Comparison of ENCODE assay signal across 21 mouse cellular contexts in genomic region chr4:57719370-57719769, GRCm38 (mm10). TPM values are rescaled to one million over a fixed set of nuclear protein-coding genes. Genes with fewer than 3 reads are reported as not detected.
DNase-seq lines count a peak whose midpoint lies in the region; ATAC-seq and TF ChIP-seq lines count a peak whose summit lies in the region.
"Had no signal": no experiment of that assay in that cellular context is flagged by ENCODE, and none has a peak within 500 bp of the region (broad histone marks: within the 10 kb centered on the region; RNA-seq: fewer than 3 reads in every experiment).

No protein-coding gene starts in this region.

- H3K79me2 ChIP-seq in heart, adult 2 months (replicated peaks; ENCODE audit: control insufficient read depth, insufficient read depth, low read length): 0 out of 2 replicates have a peak, but pooled peaks cover 2% of the 10 kb centered on the region
- no peaks in the 10 kb centered on the region for H3K79me2 ChIP-seq in MEL (ENCODE audit: control insufficient read depth, insufficient read depth, low read length, poor library complexity)

- ATAC-seq in liver, postnatal 0 days: no peak
- ATAC-seq in stomach, postnatal 0 days (ENCODE audit: low FRiP score, low TSS enrichment): no peak
- no peak for ATAC-seq in neural tube, embryonic 15.5 days (ENCODE audit: low FRiP score)
- ATAC-seq: CD4-positive, CD25-positive, alpha-beta regulatory T cell, adult 4 months had no signal

- H3K4me2 ChIP-seq in liver, postnatal 0 days (ENCODE audit: low read depth, low read length): no peak overlapping the region
- no peak overlapping the region for H3K4me2 ChIP-seq in stomach, postnatal 0 days (replicated peaks; ENCODE audit: low read depth)
- no peak overlapping the region for H3K4me2 ChIP-seq in neural tube, embryonic 15.5 days
- H3K4me2 ChIP-seq: embryonic facial prominence, embryonic 12.5 days; heart, embryonic 12.5 days; limb, embryonic 12.5 days; liver, embryonic 13.5 days; midbrain, embryonic 11.5 days had no signal

- TF ChIP-seq CTCF in heart, adult 2 months (IDR thresholded peaks at IDR 0.05): peak; percentile 46
- TF ChIP-seq CTCF in liver, postnatal 0 days (IDR thresholded peaks at IDR 0.05; ENCODE audit: low read depth): 0 out of 2 replicates have a peak, but pooled peaks have one; percentile 23
- peak in 2 of 3 experiments; percentile 13 to 41; a peak in 4 of 6 replicates for TF ChIP-seq CTCF in MEL (IDR thresholded peaks at IDR 0.05 in 2 of 3, conservative IDR thresholded peaks at IDR 0.05 in 1 of 3; ENCODE audit: control insufficient read depth in 1 of 3, insufficient read depth in 1 of 3, low read depth in 2 of 3, low read length in 3 of 3, poor library complexity in 1 of 3, severe bottlenecking in 1 of 3)
- TF ChIP-seq CTCF in stomach, postnatal 0 days (IDR thresholded peaks at IDR 0.05; ENCODE audit: low read depth): peak; percentile 25

- no peak for DNase-seq in heart, adult 2 months
- no peak for DNase-seq in heart, embryonic 10.5 days (ENCODE audit: low spot score)
- DNase-seq in liver, postnatal 0 days: no peak
- DNase-seq in liver: no peak
- no peak for DNase-seq in MEL (ENCODE audit: low read depth, low spot score)
- DNase-seq in stomach, postnatal 0 days (ENCODE audit: low spot score): no peak
- no peak for DNase-seq in cerebellum, adult 11 months
- DNase-seq: adrenal gland, adult 2 months; cerebellum, adult 18-20 months; cerebellum, postnatal 25 days; heart, postnatal 10 days; kidney, adult 2 months; kidney, postnatal 10 days; liver, embryonic 13.5 days had no signal

- 94% methylated on average over 1 of the region's 1 CpGs for WGBS in heart, adult 2 months
- WGBS in heart, embryonic 10.5 days: 84% methylated on average over 1 of the region's 1 CpGs
- 70% methylated on average over 1 of the region's 1 CpGs for WGBS in liver, postnatal 0 days (ENCODE audit: insufficient replicate concordance)
- WGBS in stomach, postnatal 0 days: 88% methylated on average over 1 of the region's 1 CpGs
- WGBS in neural tube, embryonic 15.5 days: 91% methylated on average over 1 of the region's 1 CpGs

- no peak overlapping the region for H3K4me3 ChIP-seq in heart, adult 2 months
- no peak overlapping the region for H3K4me3 ChIP-seq in heart, embryonic 10.5 days
- no peak overlapping the region for H3K4me3 ChIP-seq in liver, postnatal 0 days (ENCODE audit: low read depth, low read length)
- H3K4me3 ChIP-seq in MEL (ENCODE audit: control insufficient read depth in 1 of 2, insufficient read depth in 1 of 2, low read depth in 2 of 2, low read length in 2 of 2): no peak overlapping the region
- no peak overlapping the region for H3K4me3 ChIP-seq in stomach, postnatal 0 days (ENCODE audit: low read depth, low read length)
- H3K4me3 ChIP-seq in neural tube, embryonic 15.5 days (replicated peaks): no peak overlapping the region
- H3K4me3 ChIP-seq: embryonic facial prominence, embryonic 12.5 days; heart, embryonic 12.5 days; limb, embryonic 12.5 days; liver, embryonic 13.5 days had no signal

- no peak for TF ChIP-seq RAD21 in MEL (IDR thresholded peaks at IDR 0.05; ENCODE audit: low read depth, low read length)

- no peaks in the 10 kb centered on the region for H3K9me3 ChIP-seq in heart, embryonic 10.5 days
- H3K9me3 ChIP-seq in liver, postnatal 0 days (ENCODE audit: low read length): no peaks in the 10 kb centered on the region
- H3K9me3 ChIP-seq in MEL (replicated peaks; ENCODE audit: insufficient read depth, low read length): no peaks in the 10 kb centered on the region
- no peaks in the 10 kb centered on the region for H3K9me3 ChIP-seq in stomach, postnatal 0 days (ENCODE audit: control insufficient read depth, low read length)
- H3K9me3 ChIP-seq in neural tube, embryonic 15.5 days (replicated peaks): no peaks in the 10 kb centered on the region
- H3K9me3 ChIP-seq: embryonic facial prominence, embryonic 12.5 days; heart, embryonic 12.5 days; limb, embryonic 12.5 days; liver, embryonic 13.5 days had no signal

- no peak for TF ChIP-seq EP300 in heart, adult 2 months (IDR thresholded peaks at IDR 0.05; ENCODE audit: insufficient read depth, low read depth, low read length)
- no peak for TF ChIP-seq EP300 in liver, postnatal 0 days (IDR thresholded peaks at IDR 0.05; ENCODE audit: low read depth)
- no peak for TF ChIP-seq EP300 in MEL (IDR thresholded peaks at IDR 0.05; ENCODE audit: low read depth in 1 of 2, low read length in 2 of 2)
- no peak for TF ChIP-seq EP300 in stomach, postnatal 0 days (optimal IDR thresholded peaks at IDR 0.05)

- H3K36me3 ChIP-seq in heart, adult 2 months (ENCODE audit: control insufficient read depth, insufficient read depth, low read length): no peaks in the 10 kb centered on the region
- peaks cover 16% of the 10 kb centered on the region; the same call in 1 of the 2 replicates for H3K36me3 ChIP-seq in heart, embryonic 10.5 days
- H3K36me3 ChIP-seq in liver, postnatal 0 days (replicated peaks; ENCODE audit: insufficient read depth, low read length): no peaks in the 10 kb centered on the region
- H3K36me3 ChIP-seq in MEL (ENCODE audit: control insufficient read depth in 1 of 2, insufficient read depth in 2 of 2, low read length in 2 of 2): no peaks in the 10 kb centered on the region
- H3K36me3 ChIP-seq in stomach, postnatal 0 days (ENCODE audit: control insufficient read depth, insufficient read depth, low read length): no peaks in the 10 kb centered on the region
- no peaks in the 10 kb centered on the region for H3K36me3 ChIP-seq in neural tube, embryonic 15.5 days
- H3K36me3 ChIP-seq: embryonic facial prominence, embryonic 12.5 days; limb, embryonic 12.5 days; liver, embryonic 13.5 days had no signal

- TF ChIP-seq POLR2A in heart, adult 2 months (IDR thresholded peaks at IDR 0.05; ENCODE audit: insufficient read depth, low read depth, low read length): no peak
- no peak for TF ChIP-seq POLR2A in MEL (IDR thresholded peaks at IDR 0.05; ENCODE audit: control insufficient read depth in 1 of 2, insufficient read depth in 1 of 2, low read depth in 1 of 2, low read length in 2 of 2, poor library complexity in 1 of 2)

- intact Hi-C loops in heart, adult 2 months (cut with DNase I): no loop called here

- no peak overlapping the region for H3K9ac ChIP-seq in heart, adult 2 months (ENCODE audit: low read depth, low read length)
- H3K9ac ChIP-seq in liver, postnatal 0 days (replicated peaks): no peak overlapping the region
- H3K9ac ChIP-seq in MEL (ENCODE audit: control insufficient read depth, low read depth, low read length, poor library complexity, severe bottlenecking): no peak overlapping the region
- no peak overlapping the region for H3K9ac ChIP-seq in stomach, postnatal 0 days (ENCODE audit: low read length)
- H3K9ac ChIP-seq in neural tube, embryonic 15.5 days (replicated peaks): no peak overlapping the region
- H3K9ac ChIP-seq: embryonic facial prominence, embryonic 12.5 days; heart, embryonic 12.5 days; limb, embryonic 12.5 days; liver, embryonic 13.5 days had no signal

- no peak overlapping the region for H3K27ac ChIP-seq in heart, adult 2 months
- H3K27ac ChIP-seq in heart, embryonic 10.5 days: no peak overlapping the region
- no peak overlapping the region for H3K27ac ChIP-seq in liver, postnatal 0 days (ENCODE audit: low read depth)
- H3K27ac ChIP-seq in MEL (ENCODE audit: control insufficient read depth, low read depth, low read length): no peak overlapping the region
- no peak overlapping the region for H3K27ac ChIP-seq in stomach, postnatal 0 days (replicated peaks)
- H3K27ac ChIP-seq in neural tube, embryonic 15.5 days (replicated peaks): no peak overlapping the region
- H3K27ac ChIP-seq: embryonic facial prominence, embryonic 12.5 days; limb, embryonic 12.5 days; liver, embryonic 13.5 days had no signal

- no peaks in the 10 kb centered on the region for H3K27me3 ChIP-seq in heart, adult 2 months (ENCODE audit: control insufficient read depth, insufficient read depth, low read length)
- H3K27me3 ChIP-seq in heart, embryonic 10.5 days (ENCODE audit: insufficient read depth, poor library complexity, severe bottlenecking): no peaks in the 10 kb centered on the region
- no peaks in the 10 kb centered on the region for H3K27me3 ChIP-seq in liver, postnatal 0 days (ENCODE audit: insufficient read depth, low read length)
- H3K27me3 ChIP-seq in MEL (ENCODE audit: control insufficient read depth in 1 of 2, insufficient read depth in 2 of 2, low read length in 2 of 2): no peaks in the 10 kb centered on the region
- no peaks in the 10 kb centered on the region for H3K27me3 ChIP-seq in stomach, postnatal 0 days (ENCODE audit: control insufficient read depth, insufficient read depth, low read length)
- no peaks in the 10 kb centered on the region for H3K27me3 ChIP-seq in neural tube, embryonic 15.5 days (replicated peaks)
- H3K27me3 ChIP-seq: embryonic facial prominence, embryonic 12.5 days; heart, embryonic 12.5 days; limb, embryonic 12.5 days; liver, embryonic 13.5 days had no signal

- peaks cover 2% of the 10 kb centered on the region for H3K4me1 ChIP-seq in heart, adult 2 months (ENCODE audit: control insufficient read depth, insufficient read depth, low read length)
- H3K4me1 ChIP-seq in heart, embryonic 10.5 days: peaks cover 11% of the 10 kb centered on the region; the same call in 1 of the 2 replicates
- H3K4me1 ChIP-seq in liver, postnatal 0 days (ENCODE audit: insufficient read depth): no peaks in the 10 kb centered on the region
- H3K4me1 ChIP-seq in MEL (ENCODE audit: control insufficient read depth in 1 of 2, insufficient read depth in 2 of 2, low read length in 2 of 2): no peaks in the 10 kb centered on the region
- no peaks in the 10 kb centered on the region for H3K4me1 ChIP-seq in stomach, postnatal 0 days (replicated peaks; ENCODE audit: control insufficient read depth, insufficient read depth)
- 0 out of 2 replicates have a peak, but pooled peaks cover 5% of the 10 kb centered on the region for H3K4me1 ChIP-seq in neural tube, embryonic 15.5 days
- H3K4me1 ChIP-seq: liver, embryonic 13.5 days had no signal

TF ChIP-seq in MEL, 35 proteins besides CTCF, POLR2A, EP300 and RAD21 (continues in another document):
- no peak for TF ChIP-seq UBTF (IDR thresholded peaks at IDR 0.05; ENCODE audit: borderline replicate concordance, insufficient read depth, low read depth, low read length)
- no peak for TF ChIP-seq ZC3H11A (IDR thresholded peaks at IDR 0.05; ENCODE audit: low read depth, low read length)
- no peak for TF ChIP-seq GABPA (IDR thresholded peaks at IDR 0.05; ENCODE audit: low read depth, low read length)

RNA-seq across cellular contexts. Expression of gene Akap2, which starts 1.9 kb away (rescaled TPM):
- total RNA-seq in heart, adult 2 months (2021): 100 to 1,000 TPM in 1 of 2 experiments, 10 to 100 TPM in 1; 86.4 to 106 TPM
- 72.4 and 95.9 TPM in 2 replicates for polyA plus RNA-seq in heart, adult 2 months (2012; rRNA removed)
- 30.1 and 39.6 TPM in 2 replicates for polyA plus RNA-seq in heart, embryonic 10.5 days (2016; fragmentation: Nextera tagmentation; extraction: Ambion mirVana)
- 1.9 and 2.0 TPM in 2 replicates for polyA plus RNA-seq in liver, postnatal 0 days (2015; fragmentation: Nextera tagmentation; extraction: Ambion mirVana)
- total RNA-seq in MEL (2012; rRNA removed): 1.7 and 2.6 TPM in 2 replicates
- polyA plus RNA-seq in MEL (2012; ENCODE audit: insufficient read depth in 1 of 2, insufficient read length in 2 of 2, low read depth in 1 of 2, low replicate concordance in 2 of 2, missing spikeins in 1 of 2): 1 to 10 TPM in 1 of 2 experiments, not detected in 1; 7.2 TPM
- 10.5 and 11.4 TPM in 2 replicates for polyA plus RNA-seq in stomach, postnatal 0 days (2015; fragmentation: Nextera tagmentation; extraction: Ambion mirVana)
- 11.0 and 19.4 TPM in 2 replicates for polyA plus RNA-seq in neural tube, embryonic 15.5 days (2015; fragmentation: Nextera tagmentation; extraction: Ambion mirVana)
- total RNA-seq: granulocyte monocyte progenitor cell, adult 5-6 weeks had no signal
